Mouse (Mus musculus): ENCODE measurements around the gene Bcl2l11. TPM values are rescaled to one million over a fixed set of nuclear protein-coding genes. Genes with fewer than 3 reads are reported as not detected.

Gene Bcl2l11
- total and polyA plus RNA-seq, 3 experiments, result 2.3 to 6.3 TPM; not detected in 1

DNA sequence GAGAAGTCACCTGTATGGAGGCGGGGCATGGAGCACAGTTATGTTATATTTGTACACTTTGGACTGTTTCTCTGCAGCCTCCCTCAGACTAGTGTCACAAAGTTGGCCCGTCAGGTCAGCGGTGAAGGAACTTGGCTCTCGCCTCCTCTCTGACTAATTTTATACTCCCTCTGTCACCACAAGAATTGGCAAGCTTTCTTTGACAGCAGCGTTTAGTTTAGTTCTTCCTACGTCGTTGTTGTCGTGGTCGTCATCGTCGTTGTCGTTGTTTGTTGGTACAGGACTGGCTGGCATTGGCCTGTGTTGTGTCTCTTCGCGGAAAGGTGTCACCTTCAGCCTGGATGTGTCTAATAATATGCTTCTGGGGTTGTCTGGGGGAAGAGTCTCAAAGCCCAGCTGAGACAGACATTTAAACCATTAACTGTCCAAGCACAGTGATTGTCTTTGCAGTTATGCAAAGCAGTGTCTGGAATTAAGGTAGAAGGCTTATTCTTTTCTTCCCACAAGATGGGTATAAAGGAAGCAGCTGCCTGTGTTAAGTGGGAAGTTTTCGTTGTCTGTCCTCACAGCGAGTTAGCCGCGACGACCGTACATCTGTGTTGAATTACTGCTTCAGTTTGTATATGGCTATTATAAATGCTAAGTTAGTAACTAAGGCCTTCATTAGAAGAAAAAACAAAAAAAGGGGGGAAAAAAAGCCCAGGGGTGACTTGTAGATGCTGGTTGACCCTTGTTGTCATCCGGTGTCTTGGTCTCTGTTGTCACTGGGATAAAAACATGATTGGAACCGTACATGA is 11.8 kb downstream of the Bcl2l11 start:
- Histone ChIP-seq H3K4me1 (ENCODE audit: control insufficient read depth in 1 of 2, insufficient read depth in 2 of 2, low read length in 2 of 2) (peaks cover 0 to 3% of the 10 kb centered on the region in 2 experiments; a peak in 1 of 4 replicates), H3K36me3 (ENCODE audit: control insufficient read depth in 1 of 2, insufficient read depth in 2 of 2, low read length in 2 of 2) (no peaks in the 10 kb centered on the region; a peak in 2 of 4 replicates), H3K27ac (ENCODE audit: control insufficient read depth, low read depth, low read length) (no peak overlapping the region), H3K27me3 (ENCODE audit: control insufficient read depth in 1 of 2, insufficient read depth in 2 of 2, low read length in 2 of 2) (no peaks in the 10 kb centered on the region), H3K9ac (ENCODE audit: control insufficient read depth, low read depth, low read length, poor library complexity, severe bottlenecking) (no peak overlapping the region), H3K9me3 (replicated peaks; ENCODE audit: insufficient read depth, low read length) (no peaks in the 10 kb centered on the region), H3K4me3 (ENCODE audit: control insufficient read depth in 1 of 2, insufficient read depth in 1 of 2, low read depth in 2 of 2, low read length in 2 of 2) (no peak overlapping the region), H3K79me2 (ENCODE audit: control insufficient read depth, insufficient read depth, low read length, poor library complexity) (no peaks in the 10 kb centered on the region)
- TF ChIP-seq E2F4 (IDR thresholded peaks at IDR 0.05; ENCODE audit: borderline replicate concordance, low read depth, low read length) (no peak), ZMIZ1 (IDR thresholded peaks at IDR 0.05; ENCODE audit: low read depth, low read length) (no peak), TCF12 (IDR thresholded peaks at IDR 0.05; ENCODE audit: low read depth, low read length) (no peak), GABPA (IDR thresholded peaks at IDR 0.05; ENCODE audit: low read depth, low read length) (no peak), MYC (IDR thresholded peaks at IDR 0.05; ENCODE audit: low read depth, low read length) (no peak), MXI1 (IDR thresholded peaks at IDR 0.05; ENCODE audit: low read depth, low read length) (no peak), ZC3H11A (IDR thresholded peaks at IDR 0.05; ENCODE audit: low read depth, low read length) (no peak), SMC3 (IDR thresholded peaks at IDR 0.05; ENCODE audit: low read depth, low read length) (no peak)
- DNase-seq (ENCODE audit: low read depth, low spot score), result no peak

DNA sequence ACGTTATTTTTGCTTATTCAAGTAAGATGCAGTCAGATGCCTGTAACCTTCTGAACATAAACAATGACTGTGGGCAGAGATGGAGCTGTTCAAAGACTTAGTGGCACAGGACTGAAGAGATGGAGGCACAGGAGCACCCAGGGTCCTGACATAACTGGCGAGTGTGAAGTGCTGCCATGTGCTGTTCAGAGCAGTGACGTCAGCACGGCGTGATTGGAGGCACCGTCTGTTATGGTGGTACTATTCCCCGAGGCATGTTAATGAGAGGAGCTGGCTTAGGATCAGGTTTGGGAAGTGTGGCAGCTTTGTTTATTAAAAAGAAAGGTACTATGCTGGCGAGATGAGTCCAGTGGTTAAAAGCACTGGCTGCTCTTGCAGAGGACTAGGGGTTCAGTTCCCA is 13.1 kb downstream of the Bcl2l11 start:
- no peak for DNase-seq (ENCODE audit: low read depth, low spot score)
- Histone ChIP-seq H3K9ac (ENCODE audit: control insufficient read depth, low read depth, low read length, poor library complexity, severe bottlenecking) (no peak overlapping the region), H3K79me2 (ENCODE audit: control insufficient read depth, insufficient read depth, low read length, poor library complexity) (no peaks in the 10 kb centered on the region), H3K4me1 (ENCODE audit: control insufficient read depth in 1 of 2, insufficient read depth in 2 of 2, low read length in 2 of 2) (peaks cover 0 to 3% of the 10 kb centered on the region in 2 experiments; a peak in 2 of 4 replicates), H3K36me3 (ENCODE audit: control insufficient read depth in 1 of 2, insufficient read depth in 2 of 2, low read length in 2 of 2) (peaks cover 0 to 3% of the 10 kb centered on the region in 2 experiments; a peak in 3 of 4 replicates), H3K27ac (ENCODE audit: control insufficient read depth, low read depth, low read length) (no peak overlapping the region), H3K4me3 (ENCODE audit: control insufficient read depth in 1 of 2, insufficient read depth in 1 of 2, low read depth in 2 of 2, low read length in 2 of 2) (no peak overlapping the region), H3K27me3 (ENCODE audit: control insufficient read depth in 1 of 2, insufficient read depth in 2 of 2, low read length in 2 of 2) (no peaks in the 10 kb centered on the region), H3K9me3 (replicated peaks; ENCODE audit: insufficient read depth, low read length) (no peaks in the 10 kb centered on the region)
- TF ChIP-seq TBP (IDR thresholded peaks at IDR 0.05; ENCODE audit: low read depth, low read length), result no peak
- no peak for TF ChIP-seq SMC3 (IDR thresholded peaks at IDR 0.05; ENCODE audit: low read depth, low read length)
- no peak for TF ChIP-seq CTCF (IDR thresholded peaks at IDR 0.05 in 2 of 3, conservative IDR thresholded peaks at IDR 0.05 in 1 of 3; ENCODE audit: control insufficient read depth in 1 of 3, insufficient read depth in 1 of 3, low read depth in 2 of 3, low read length in 3 of 3, poor library complexity in 1 of 3, severe bottlenecking in 1 of 3)
- no peak for TF ChIP-seq TAL1 (IDR thresholded peaks at IDR 0.05; ENCODE audit: low read length)
- no peak for TF ChIP-seq GABPA (IDR thresholded peaks at IDR 0.05; ENCODE audit: low read depth, low read length)
- TF ChIP-seq ELF1 (IDR thresholded peaks at IDR 0.05; ENCODE audit: low read depth, low read length), result no peak
- no peak for TF ChIP-seq HCFC1 (IDR thresholded peaks at IDR 0.05; ENCODE audit: low read depth, low read length)
- no peak for TF ChIP-seq POLR2AphosphoS2 (IDR thresholded peaks at IDR 0.05; ENCODE audit: low read length)
- no peak for TF ChIP-seq EP300 (IDR thresholded peaks at IDR 0.05; ENCODE audit: low read depth in 1 of 2, low read length in 2 of 2)
- no peak for TF ChIP-seq ETS1 (IDR thresholded peaks at IDR 0.05; ENCODE audit: low read depth, low read length)
- no peak for TF ChIP-seq USF1 (IDR thresholded peaks at IDR 0.05; ENCODE audit: low read depth, low read length)
- no peak for TF ChIP-seq KAT2A (conservative IDR thresholded peaks at IDR 0.05; ENCODE audit: low read depth, low read length)
- TF ChIP-seq MAZ (IDR thresholded peaks at IDR 0.05; ENCODE audit: low read depth, low read length), result no peak
- no peak for TF ChIP-seq MEF2A (IDR thresholded peaks at IDR 0.05; ENCODE audit: extremely low read depth, insufficient replicate concordance, low read depth, low read length, poor library complexity, severe bottlenecking)
- no peak for TF ChIP-seq MYC (IDR thresholded peaks at IDR 0.05; ENCODE audit: low read depth, low read length)
- TF ChIP-seq JUND (IDR thresholded peaks at IDR 0.05; ENCODE audit: low read depth, low read length), result no peak
